Mouse (Mus musculus) cerebellum, adult 2 months (tissue): ENCODE results near the gene Socs3.

Experiments used
- CTCF ChIP-seq: fragments of 200-500 bp; IDR thresholded peaks from 2 replicates; pipeline ENCODE4 v1.5.1; 2011; ENCODE audit warnings: low read depth, mild to moderate bottlenecking, control low read depth, low read length, moderate library complexity, borderline replicate concordance; ENCODE audit not compliant: insufficient read depth
- POLR2A ChIP-seq: fragments of 200-500 bp; IDR thresholded peaks from 2 replicates; pipeline ENCODE4 v1.6.1; 2011; ENCODE audit warnings: low read length, control low read depth, borderline replicate concordance; ENCODE audit not compliant: insufficient read depth

GRCm38 (mm10) chr11:118013339-118013738 is 43.5 kb upstream of the Socs3 start:
- TF ChIP-seq CTCF, result no peak
- TF ChIP-seq POLR2A, result no peak
